Mouse (Mus musculus) small intestine, adult 2 months (tissue): ENCODE measurements around the gene Myo1d. TPM values are rescaled to one million over a fixed set of nuclear protein-coding genes. Genes with fewer than 3 reads are reported as not detected.

Source experiments
- H3K27ac ChIP-seq: fragments of 200-500 bp; 2 replicates; pipeline ENCODE4 v1.5.1; 2012; ENCODE audit warnings: low read depth, low read length, control low read depth, inconsistent platforms; ENCODE audit not compliant: insufficient read depth
- H3K27me3 ChIP-seq: fragments of 200-500 bp; 2 replicates; pipeline ENCODE4 v1.6.1; 2012; ENCODE audit warnings: mild to moderate bottlenecking, moderate library complexity, low read length, inconsistent platforms; ENCODE audit not compliant: control insufficient read depth, insufficient read depth
- H3K36me3 ChIP-seq: fragments of 200-500 bp; 2 replicates; pipeline ENCODE4 v1.6.1; 2012; ENCODE audit warnings: mild to moderate bottlenecking, low read length, control low read depth, inconsistent platforms; ENCODE audit not compliant: control insufficient read depth, insufficient read depth
- H3K4me1 ChIP-seq: fragments of 200-500 bp; 2 replicates; pipeline ENCODE4 v1.6.1; 2012; ENCODE audit warnings: low read length, inconsistent platforms, mixed read lengths; ENCODE audit not compliant: control insufficient read depth, insufficient read depth, insufficient read length
- H3K4me3 ChIP-seq: fragments of 200-500 bp; 2 replicates; pipeline ENCODE4 v1.5.1; 2012; ENCODE audit warnings: low read depth, mild to moderate bottlenecking, control low read depth, inconsistent platforms, low read length, moderate library complexity
- CTCF ChIP-seq: fragments of 200-500 bp; IDR thresholded peaks from 2 replicates; pipeline ENCODE4 v1.5.1; 2012; ENCODE audit warnings: low read depth, mild to moderate bottlenecking, control low read depth, inconsistent platforms, low read length, moderate library complexity, mixed read lengths; ENCODE audit not compliant: insufficient replicate concordance, insufficient read length; ENCODE audit errors: extremely low read depth
- POLR2A ChIP-seq: fragments of 200-500 bp; IDR thresholded peaks from 2 replicates; pipeline ENCODE4 v1.6.1; 2012; ENCODE audit warnings: low read depth, mild to moderate bottlenecking, control low read depth, inconsistent platforms, low read length, moderate library complexity
- WGBS: fragments of 180-500 bp; shearing (Covaris S2); methylation state at CpG from one replicate; pipeline ENCODE4 v1.1.7; 2018; 5-methylcytosine and 5-hydroxymethylcytosine counted together
- polyA plus RNA-seq: library from polyadenylated mRNA; depleted of rRNA; stranded (reverse); fragments of >200 nt; gene quantifications from 2 replicates; pipeline ENCODE4 v1.2.3, GENCODE M21; 2012; rRNA removed

Myo1d gene
- polyA plus RNA-seq, 1 experiment = 139 TPM

DNA sequence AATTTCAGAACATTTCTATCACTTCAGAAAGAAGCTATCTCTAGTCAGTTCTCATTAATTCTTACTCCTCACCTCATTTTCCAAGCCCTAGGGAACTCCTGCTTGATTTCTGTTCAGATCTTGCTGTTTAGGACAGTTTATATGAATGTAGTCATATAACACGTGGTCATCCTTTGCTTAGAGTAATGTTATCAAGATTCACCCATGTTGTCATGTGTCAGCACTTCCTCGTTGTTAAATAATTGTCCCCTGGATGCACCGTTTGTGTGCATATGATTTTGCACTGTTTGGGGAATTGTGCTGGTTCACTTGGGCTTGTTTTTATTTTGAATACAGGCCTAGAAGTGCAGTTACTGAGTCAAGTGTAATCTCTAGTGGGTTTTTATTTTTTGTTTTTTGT lies 327.6 kb downstream of the Myo1d start:
- H3K27me3 ChIP-seq = no peaks in the 10 kb centered on the region
- H3K27ac ChIP-seq = no peak overlapping the region
- no peak overlapping the region for H3K4me3 ChIP-seq
- no peaks in the 10 kb centered on the region for H3K4me1 ChIP-seq
- TF ChIP-seq POLR2A (no peak), CTCF (no peak)
- peaks cover 37% of the 10 kb centered on the region for H3K36me3 ChIP-seq
- 70% methylated on average over 3 of the region's 3 CpGs for WGBS

DNA sequence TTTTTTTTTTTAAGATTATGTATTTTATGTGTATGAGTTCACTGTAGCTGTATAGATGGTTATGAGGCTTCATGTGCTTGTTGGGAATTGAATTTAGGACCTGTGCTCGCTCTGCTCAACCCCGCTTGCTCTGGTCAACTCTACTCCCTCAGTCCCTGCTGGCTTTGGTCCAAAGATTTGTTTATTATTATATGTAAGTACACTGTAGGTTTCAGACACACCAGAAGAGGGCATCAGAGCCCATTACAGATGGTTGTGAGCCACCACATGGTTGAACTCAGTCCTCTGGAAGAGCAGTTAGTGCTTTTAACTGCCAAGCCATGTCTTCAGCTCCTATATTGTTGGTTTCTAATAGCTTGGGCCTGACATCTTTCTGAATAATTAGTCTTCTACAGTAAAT lies 330.0 kb downstream of the Myo1d start:
- Histone ChIP-seq H3K4me1 (no peaks in the 10 kb centered on the region), H3K4me3 (no peak overlapping the region), H3K27me3 (no peaks in the 10 kb centered on the region), H3K27ac (no peak overlapping the region), H3K36me3 (peaks cover 48% of the 10 kb centered on the region)
- TF ChIP-seq CTCF (no peak), POLR2A (no peak)
- 91% methylated on average over 2 of the region's 2 CpGs for WGBS

DNA sequence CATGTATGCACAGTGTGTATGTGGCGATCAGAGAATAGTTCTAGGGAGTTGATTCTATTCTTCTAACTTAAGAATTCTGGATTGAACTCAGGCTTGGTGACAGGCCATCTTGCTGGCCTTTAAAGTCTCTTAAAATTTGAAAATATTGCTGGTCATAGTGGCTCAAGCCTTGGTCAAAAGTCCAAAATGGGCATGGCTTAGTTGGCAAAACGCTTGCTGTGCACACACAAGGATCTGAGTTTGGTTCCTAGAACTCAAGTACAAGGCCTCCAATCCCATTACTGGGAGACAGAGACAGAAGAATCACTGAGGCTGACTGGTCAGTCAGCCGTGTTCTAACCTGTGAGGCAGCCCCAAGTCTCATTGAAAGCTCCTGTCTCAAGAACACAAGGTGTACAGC lies 332.9 kb downstream of the Myo1d start:
- TF ChIP-seq POLR2A = no peak
- no peak for TF ChIP-seq CTCF
- Histone ChIP-seq H3K36me3 (peaks cover 42% of the 10 kb centered on the region), H3K27ac (no peak overlapping the region), H3K4me3 (no peak overlapping the region), H3K27me3 (no peaks in the 10 kb centered on the region), H3K4me1 (no peaks in the 10 kb centered on the region)
- WGBS = 89% methylated on average over 3 of the region's 3 CpGs

Other genes with a start within 250 kb of the Myo1d start
- gene Tmem98, start 30.1 kb upstream of the Myo1d start, polyA plus RNA-seq = 100 and 209 TPM in 2 replicates
- not detected in 2 replicates for gene Spaca3, start 78.3 kb upstream of the Myo1d start, polyA plus RNA-seq